Mouse (Mus musculus) cerebellum, postnatal 25 days (tissue): ENCODE measurements at regions not wholly inside any gene's neighbourhood (a gene's known extent, or its start where the extent isn't known, plus 50 kb on each side); places are given as distances from the start of the nearest gene placed in this dataset.

Experiments used
- DNase-seq, 2 experiments: peaks; one replicate each; pipeline ENCODE4 v3.0.0; 2021; ENCODE audit warnings: mixed read lengths in 2 of 2

DNA sequence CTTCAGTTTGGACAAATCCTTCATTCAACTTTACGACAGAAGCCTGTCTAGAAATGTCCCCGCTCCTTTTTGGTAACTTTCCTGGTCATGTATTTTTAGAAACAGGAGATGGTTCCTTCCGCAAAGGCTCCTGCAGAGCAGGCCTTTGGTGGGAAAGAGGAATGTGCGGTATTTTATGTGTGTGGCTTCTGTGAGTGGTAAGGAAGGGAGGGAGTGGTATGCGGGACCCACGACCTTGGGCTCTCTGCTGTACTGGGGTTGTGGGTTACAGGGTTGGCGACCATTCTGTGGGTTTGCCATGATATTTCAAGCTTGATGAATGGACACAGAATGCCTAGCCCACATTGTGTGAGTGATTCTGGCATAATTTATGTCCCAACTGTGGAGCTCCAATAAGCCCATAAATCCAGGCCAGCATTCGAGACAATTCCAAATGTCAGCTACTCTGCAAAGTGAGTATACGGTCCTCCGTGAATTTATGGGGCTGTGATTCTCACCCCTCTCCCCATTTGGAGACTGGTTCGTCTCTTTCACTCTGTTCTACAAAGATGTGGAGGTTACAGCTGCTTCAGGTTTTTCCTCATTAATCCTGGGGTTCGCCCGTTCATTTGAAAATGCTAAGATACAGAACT lies 109.3 kb upstream of the Rxfp2 start:
- DNase-seq: no peak

DNA sequence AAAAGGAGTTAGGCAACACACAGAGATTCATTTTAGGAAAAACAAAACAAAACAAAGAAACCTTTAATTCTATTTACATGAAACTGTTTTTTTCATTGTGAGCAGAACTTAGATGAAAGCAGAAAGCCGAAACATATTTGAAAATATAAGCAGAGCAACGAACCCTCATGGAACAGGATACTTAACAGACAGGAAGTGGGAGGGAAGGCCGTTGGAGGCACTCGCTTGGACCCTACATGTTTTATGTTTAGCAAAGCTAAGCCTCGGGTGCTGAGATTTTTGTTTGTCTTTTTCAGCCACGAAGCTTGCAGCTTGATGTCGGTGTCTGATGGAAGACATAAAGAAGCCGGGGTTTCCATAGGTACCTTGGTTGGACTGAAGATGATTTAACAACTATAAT lies 108.5 kb upstream of the Rxfp2 start:
- no peak for DNase-seq

DNA sequence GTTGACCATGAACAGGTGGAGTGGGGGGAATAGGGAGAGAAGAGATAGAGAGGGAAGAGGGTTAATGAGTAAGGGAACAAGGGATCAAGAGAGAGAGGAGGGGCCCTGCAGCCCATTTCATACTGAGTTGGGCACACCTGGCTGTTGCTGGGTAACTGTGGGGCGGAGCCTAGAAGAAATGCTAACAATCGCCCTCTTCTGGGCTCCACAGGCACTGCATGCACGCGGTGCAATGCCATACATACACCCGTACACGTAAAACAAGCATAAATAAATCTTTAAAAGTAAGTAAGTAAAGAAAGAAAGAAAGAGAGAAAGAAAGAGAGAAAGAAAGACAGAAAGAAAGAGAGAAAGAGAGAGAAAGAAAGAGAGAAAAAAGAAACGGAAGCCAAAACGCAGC lies 106.5 kb upstream of the Rxfp2 start:
- no peak for DNase-seq

DNA sequence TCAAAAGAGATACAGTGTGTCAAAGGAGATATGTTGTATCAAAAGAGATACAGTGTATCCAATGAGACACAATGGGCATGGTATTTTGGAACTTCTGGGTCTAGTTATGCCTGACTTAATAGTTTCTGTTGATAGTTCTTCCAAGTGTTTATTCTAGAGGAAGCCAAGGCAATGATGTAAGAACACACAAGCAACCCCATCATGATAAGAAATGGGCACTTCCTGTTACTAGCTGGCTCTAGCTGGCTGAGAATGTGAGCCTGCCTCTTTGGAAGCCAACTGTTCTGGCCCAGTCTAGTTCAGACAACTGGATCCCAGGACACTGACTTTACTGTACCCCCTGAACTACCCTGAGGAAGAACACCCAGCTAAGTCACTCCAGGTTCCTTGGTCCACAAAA lies 102.7 kb upstream of the Rxfp2 start:
- DNase-seq: no peak

DNA sequence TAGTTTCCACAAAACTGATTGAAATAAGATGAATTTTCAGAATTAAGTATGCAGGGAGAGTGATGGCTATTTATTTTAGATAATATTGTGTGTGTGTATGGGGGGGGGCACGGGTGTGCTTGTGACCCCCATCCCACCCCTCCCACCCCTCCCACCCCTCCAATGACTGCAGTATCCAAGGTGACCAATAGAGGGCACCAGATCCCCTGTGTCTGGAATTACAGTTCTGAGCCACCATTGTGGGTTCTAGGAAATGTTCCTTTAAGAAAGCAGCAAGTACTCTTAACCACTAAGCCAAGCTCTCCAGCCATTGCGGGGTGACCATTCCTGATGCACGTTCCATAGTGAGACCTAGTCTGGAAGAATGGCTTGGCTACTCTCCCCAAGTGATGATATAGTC lies 101.1 kb upstream of the Rxfp2 start:
- no peak for DNase-seq

DNA sequence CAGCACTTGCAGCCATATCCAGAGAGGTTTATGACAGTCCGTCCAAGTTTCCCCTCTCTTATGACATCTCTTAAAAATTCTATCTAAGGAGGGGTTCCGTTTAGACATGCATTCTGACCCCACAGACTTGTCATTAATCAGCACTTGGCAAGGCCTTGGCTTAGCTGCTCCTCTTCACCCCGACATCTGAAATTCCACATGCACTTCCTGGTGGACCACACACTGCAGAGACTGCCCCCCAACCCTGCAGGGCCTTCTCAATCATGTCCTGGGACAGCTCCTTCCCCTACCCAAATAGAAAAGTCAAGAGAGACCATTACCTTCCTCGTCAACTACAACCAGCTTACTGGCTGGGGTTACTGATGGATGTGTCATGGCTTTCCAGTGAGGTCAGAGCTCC lies 99.4 kb upstream of the Rxfp2 start:
- DNase-seq: no peak

DNA sequence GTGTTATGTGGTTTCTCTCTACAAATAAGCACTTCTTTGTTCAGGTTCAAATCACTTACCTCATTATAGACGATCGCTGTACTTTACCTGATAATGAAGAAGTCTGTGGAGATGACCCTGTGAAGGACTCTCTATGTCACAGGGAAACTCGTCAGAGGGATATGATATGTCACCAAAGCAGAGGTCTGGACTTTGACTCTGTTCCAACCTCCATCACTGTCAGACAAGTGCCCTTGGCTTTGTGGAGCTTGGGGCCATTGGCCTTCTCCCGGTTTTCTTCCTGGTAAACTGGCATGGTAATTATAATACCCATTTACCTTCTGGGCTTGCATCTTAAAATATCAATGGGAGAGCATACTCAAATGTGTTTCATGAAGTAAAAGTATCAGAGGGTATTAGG lies 98.1 kb upstream of the Rxfp2 start:
- no peak for DNase-seq

DNA sequence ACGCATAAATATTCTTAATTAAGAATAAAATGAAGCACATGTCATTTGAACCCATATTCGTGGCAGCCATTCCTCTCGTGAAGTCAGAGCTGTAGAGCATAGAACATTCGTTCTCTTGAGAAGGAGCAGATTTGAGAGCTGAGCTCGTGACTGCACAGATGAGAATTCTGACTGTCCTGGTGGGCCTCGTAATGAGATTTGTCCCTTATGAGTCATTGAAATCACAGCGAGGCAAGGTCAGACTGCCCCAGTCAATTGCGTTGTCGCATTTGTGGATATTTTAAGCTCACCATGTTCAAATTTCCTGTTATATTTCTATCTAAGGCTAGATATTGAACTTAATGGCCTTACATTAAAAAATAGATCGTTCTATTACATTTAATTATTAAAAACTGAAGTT lies 94.0 kb upstream of the Rxfp2 start:
- DNase-seq: no peak

DNA sequence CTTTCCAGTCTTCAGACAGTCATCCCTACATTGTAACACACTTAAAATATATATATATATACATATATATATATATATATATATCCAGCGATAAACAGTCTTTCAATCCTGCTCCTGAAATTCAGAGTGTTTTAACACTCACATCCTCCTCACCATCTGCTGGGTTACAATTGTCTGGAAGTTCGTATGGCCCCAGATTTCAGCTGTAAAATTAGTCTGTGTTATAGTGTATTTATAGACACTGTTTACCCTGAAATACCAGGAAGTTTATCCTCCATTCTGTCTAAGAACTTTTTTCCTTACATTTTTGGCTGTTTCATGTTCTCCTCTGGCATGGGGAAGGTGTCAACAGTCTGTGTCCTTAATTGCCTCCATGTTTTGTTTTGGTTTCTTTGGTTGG lies 91.7 kb upstream of the Rxfp2 start:
- no peak for DNase-seq

DNA sequence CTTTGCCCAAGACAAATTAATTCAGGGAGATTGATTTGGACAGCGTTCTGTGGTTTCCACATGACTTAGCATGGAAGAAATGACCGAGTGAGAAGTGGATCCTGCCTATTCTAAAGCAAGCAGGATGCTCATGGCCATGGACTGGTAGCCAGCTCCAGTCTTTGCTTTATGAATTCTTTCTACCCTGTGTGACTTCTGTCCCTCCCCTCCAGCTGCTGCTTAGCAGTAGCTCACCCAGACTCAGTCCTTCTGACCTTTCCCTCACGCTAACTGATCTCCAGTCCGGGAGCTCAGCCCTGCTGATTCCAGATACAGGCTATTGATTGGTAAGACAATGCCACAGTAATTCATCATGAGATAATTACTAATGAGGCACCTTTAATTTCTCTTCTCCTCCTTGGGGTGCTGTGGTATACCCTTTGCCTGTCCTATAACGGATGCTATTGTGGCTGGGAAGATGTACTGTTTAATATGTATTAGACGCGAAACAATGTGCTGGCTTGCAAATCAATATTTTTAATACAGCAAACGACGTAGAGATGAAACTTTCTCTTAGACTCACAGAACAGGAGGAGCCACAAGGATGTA lies 86.8 kb upstream of the Rxfp2 start:
- DNase-seq: no peak

DNA sequence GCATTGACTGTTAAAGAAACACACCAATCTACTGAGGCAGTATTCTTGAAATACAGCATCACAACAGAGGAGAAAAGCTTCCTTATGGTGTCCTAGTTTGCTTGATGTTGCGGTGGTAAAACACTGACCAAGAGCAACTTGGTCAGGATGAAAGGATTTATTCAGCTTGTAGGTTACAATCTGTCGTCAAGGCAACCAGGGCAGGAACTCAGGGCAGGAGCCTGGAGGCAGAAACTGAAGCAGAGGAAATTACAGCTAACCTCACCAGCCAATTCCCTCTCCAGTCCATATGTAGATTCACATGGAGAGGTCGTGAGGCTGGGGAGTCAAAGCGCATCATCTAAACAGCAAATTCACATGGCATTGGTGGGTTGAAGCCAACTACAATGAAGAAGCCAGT lies 86.3 kb upstream of the Rxfp2 start:
- DNase-seq: no peak

DNA sequence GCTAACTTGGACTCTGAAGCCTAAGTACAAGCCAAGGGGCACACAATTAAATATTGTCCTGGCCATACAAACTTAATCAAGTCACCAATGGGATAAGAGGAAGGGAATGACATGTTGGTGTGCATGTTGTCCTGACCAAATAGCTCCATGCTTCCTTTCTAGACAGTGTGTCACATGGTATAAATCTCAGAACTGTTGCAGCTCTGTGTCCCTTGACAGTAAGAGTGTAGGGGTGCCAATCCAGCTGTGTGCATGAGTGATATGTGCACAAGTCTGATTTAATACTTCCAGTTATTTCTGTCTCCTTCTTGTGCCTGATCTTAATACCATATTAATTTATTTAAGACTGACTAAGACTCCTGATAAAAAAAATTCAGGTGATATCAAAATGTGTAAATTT lies 72.8 kb upstream of the Rxfp2 start:
- no peak for DNase-seq

DNA sequence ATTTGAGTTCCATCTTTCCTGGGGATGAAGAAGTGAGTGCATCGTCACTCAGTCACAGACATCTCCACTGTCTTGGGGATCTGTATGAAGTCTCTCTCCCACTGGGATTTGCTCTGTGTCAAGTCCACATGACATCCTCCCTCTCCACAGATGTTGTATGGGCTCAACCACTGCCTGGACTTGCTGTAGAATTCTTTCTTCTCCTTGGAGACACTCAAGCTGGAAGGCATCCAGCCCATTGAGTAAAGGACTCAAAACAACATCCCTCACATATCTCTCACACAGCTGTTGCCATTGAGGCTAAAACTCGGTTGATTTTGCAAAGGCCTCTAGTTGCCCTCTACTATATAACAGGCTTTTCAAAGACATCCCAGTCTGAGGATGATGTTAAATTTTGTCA lies 71.0 kb upstream of the Rxfp2 start:
- DNase-seq: no peak

DNA sequence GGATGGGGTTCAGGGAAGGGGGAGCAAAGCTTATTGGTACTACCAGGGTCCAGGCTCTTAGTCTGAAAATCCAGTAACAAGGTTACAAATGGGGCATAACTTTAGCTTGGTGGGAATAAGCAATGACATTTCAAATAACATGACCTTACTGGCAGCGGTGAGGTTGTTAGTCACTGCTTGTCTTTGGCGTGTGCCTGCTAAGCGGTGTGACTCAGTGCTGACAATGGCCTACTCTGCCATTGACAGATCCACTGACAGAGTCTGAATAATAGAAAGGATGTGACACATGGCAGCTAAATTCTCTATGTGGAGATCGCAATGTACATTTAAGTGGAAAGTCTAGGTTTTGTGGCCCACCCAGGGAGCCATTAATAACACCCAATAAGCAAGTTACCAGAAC lies 61.5 kb upstream of the Rxfp2 start:
- no peak for DNase-seq

DNA sequence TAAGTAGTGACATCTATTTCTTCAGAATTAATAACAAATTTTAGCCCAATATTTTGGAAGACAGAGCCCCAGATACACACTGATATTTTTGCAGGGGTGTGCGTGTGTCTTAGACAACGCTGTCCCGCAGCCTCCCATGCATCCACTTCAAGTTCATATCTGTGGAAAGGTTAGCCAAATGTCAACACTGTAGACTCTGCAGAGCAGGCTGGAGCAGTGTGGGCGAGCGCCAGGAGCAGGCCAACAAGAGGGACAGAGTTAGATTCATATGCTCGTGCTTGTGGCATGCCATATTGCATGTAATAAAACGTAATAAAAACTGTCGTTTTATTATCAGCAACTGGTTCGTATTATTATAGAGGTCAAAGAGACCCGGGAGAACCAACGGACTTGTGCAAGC lies 57.3 kb upstream of the Rxfp2 start:
- no peak for DNase-seq

DNA sequence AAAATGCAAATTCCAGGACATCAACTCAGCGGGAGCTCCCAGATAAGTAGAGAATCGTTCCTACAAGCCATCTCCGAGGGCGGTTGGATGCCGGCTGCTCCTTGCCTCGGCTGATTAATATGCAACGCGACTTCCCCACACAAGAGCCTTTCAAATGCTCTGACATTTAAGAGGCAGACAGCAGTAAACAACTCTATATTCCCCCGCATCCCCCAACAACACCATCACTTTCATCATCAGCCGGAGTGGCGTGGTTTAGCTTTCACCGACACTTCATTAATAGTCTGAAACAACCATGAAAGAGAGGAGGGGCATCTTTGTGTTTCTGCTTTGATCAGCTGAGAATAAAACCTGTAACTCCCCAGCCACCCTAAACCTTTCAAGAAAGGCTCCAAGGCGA lies 53.7 kb upstream of the Rxfp2 start:
- DNase-seq: no peak
